Mouse (Mus musculus) heart, postnatal 0 days (tissue): ENCODE measurements around the gene Cdk19.

Experiments
- CTCF ChIP-seq: IDR thresholded peaks from 2 replicates; pipeline ENCODE4 v1.5.1; 2016; ENCODE audit warnings: antibody characterized with exemption, control low read depth, low read depth
- EP300 ChIP-seq: IDR thresholded peaks from 2 replicates; pipeline ENCODE4 v1.6.1; 2016; ENCODE audit warnings: antibody characterized with exemption, low read depth

DNA sequence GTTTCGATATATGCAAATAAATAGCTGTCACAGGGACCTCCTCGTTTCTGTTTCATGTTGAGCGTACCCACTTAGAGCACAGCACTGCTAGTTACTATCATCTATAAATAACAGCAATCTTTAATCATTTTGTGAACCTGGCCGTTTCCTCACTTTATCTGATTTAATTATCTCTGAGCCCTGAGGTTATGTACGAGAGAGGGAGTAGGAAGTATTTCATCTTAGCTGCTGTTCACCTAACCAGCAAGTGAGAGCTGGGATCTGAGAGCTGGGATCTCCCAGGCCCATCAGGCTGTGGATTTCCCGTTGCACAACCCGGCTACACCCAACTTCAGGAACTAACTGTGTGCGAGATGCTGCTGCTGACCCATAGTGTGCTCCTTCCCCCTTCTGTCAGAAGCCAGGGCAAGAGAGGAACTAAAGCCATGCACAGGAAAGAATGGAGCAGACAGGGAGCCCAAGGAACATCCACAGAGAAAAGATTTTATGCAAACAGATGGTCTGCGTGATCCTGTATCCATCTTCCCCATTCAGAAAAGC, 186.3 kb downstream of the Cdk19 start:
- TF ChIP-seq EP300 (no peak), CTCF (no peak)
